Mouse (Mus musculus) heart, adult 2 months (tissue): ENCODE results near the gene Itgam. TPM values are rescaled to one million over a fixed set of nuclear protein-coding genes. Genes with fewer than 3 reads are reported as not detected.

Source experiments
- DNase-seq, 2 experiments: peaks; one replicate each; pipeline ENCODE4 v3.0.0; 2021
- H3K27ac ChIP-seq: fragments of 200-600 bp; 2 replicates; pipeline ENCODE4 v1.8.1; 2022
- H3K27me3 ChIP-seq: fragments of 200-500 bp; 2 replicates; pipeline ENCODE4 v1.6.1; 2012; ENCODE audit warnings: mild to moderate bottlenecking, low read length, inconsistent platforms, mixed read lengths; ENCODE audit not compliant: control insufficient read depth, insufficient read depth
- H3K36me3 ChIP-seq: fragments of 200-500 bp; 2 replicates; pipeline ENCODE4 v1.6.1; 2012; ENCODE audit warnings: low read length, inconsistent platforms; ENCODE audit not compliant: control insufficient read depth, insufficient read depth
- H3K4me1 ChIP-seq: fragments of 200-500 bp; 2 replicates; pipeline ENCODE4 v1.6.1; 2011; ENCODE audit warnings: low read length; ENCODE audit not compliant: control insufficient read depth, insufficient read depth
- H3K4me3 ChIP-seq: fragments of 200-600 bp; 2 replicates; pipeline ENCODE4 v1.8.1; 2022
- H3K79me2 ChIP-seq: fragments of 200-500 bp; replicated peaks from 2 replicates; pipeline ENCODE4 v1.6.1; 2012; ENCODE audit warnings: mild to moderate bottlenecking, inconsistent platforms, low read length, moderate library complexity, mixed read lengths; ENCODE audit not compliant: control insufficient read depth, insufficient read depth
- H3K9ac ChIP-seq: fragments of 200-500 bp; 2 replicates; pipeline ENCODE4 v1.6.1; 2012; ENCODE audit warnings: low read depth, mild to moderate bottlenecking, control low read depth, inconsistent platforms, low read length, mixed read lengths
- CTCF ChIP-seq: fragments of 200-600 bp; IDR thresholded peaks from 2 replicates; pipeline ENCODE4 v1.8.1; 2022; ENCODE audit warnings: antibody characterized with exemption, mild to moderate bottlenecking, moderate library complexity
- EP300 ChIP-seq: fragments of 200-500 bp; IDR thresholded peaks from 2 replicates; pipeline ENCODE4 v1.6.1; 2011; ENCODE audit warnings: low read depth, low read length, control low read depth; ENCODE audit not compliant: insufficient read depth
- POLR2A ChIP-seq: fragments of 200-500 bp; IDR thresholded peaks from 2 replicates; pipeline ENCODE4 v1.6.1; 2011; ENCODE audit warnings: mild to moderate bottlenecking, low read depth, low read length, control low read depth; ENCODE audit not compliant: insufficient read depth
- WGBS: fragments of 180-500 bp; shearing (Covaris S2); methylation state at CpG from one replicate; pipeline ENCODE4 v1.1.7; 2018; 5-methylcytosine and 5-hydroxymethylcytosine counted together
- intact Hi-C: fragments of 180-260 bp; cut with DNase I; formaldehyde crosslinking; loops from one replicate; pipeline ENCODE4 v1.15.1; 2025
- polyA plus RNA-seq: library from polyadenylated mRNA; depleted of rRNA; stranded (reverse); fragments of >200 nt; gene quantifications from 2 replicates; pipeline ENCODE4 v1.2.3, GENCODE M21; 2012
- total RNA-seq, 2 experiments: library from RNA; stranded (reverse); gene quantifications; 2 replicates each; pipeline ENCODE4 v1.2.3; 2021

Gene Itgam
- total and polyA plus RNA-seq, 3 experiments: 6.7 to 7.6 (median 7.0) TPM

DNA sequence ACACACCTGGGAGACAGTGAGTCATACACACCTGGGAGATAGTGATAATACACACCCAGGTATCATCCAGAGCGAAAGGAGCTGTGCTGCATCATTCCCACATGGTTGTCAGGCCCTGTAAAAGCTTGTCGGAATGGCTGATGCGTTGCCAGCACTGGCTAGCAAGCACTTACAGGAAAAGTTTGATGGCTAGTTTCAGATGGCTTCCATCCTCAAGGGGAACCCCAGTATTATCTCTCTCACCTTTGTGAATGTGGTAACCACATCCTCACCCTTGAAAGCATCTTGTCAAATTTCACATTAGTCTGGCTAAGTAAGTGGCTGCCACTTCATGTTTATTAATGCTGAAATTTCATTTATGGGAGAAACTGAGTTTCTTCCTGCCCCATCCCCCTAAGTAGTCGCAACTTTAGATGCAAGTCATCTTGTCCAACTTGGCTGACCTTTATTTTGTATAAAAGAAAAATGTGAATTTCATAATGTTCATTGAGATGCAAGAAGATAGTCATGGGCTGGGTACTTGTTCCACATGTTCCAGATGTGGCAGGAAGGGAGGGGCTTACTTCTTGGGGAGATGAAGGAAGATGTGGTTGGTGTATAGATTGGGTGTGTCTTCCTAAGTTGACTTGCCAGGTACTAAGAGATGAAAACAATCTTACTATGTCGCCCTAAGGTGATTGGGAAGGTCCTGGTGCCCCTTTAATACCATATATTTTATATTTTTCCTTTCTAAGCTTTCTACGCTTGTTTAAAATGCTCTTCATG lies 57.5 kb downstream of the Itgam start:
- H3K4me1 ChIP-seq: no peaks in the 10 kb centered on the region
- intact Hi-C loops: no loop called here
- H3K9ac ChIP-seq: no peak overlapping the region
- WGBS: 80% methylated on average over 6 of the region's 6 CpGs
- H3K27ac ChIP-seq: no peak overlapping the region
- no peak overlapping the region for H3K4me3 ChIP-seq
- no peaks in the 10 kb centered on the region for H3K27me3 ChIP-seq
- no peak for DNase-seq
- no peaks in the 10 kb centered on the region for H3K79me2 ChIP-seq
- no peak for TF ChIP-seq EP300
- no peak for TF ChIP-seq POLR2A
- no peak for TF ChIP-seq CTCF
- no peaks in the 10 kb centered on the region for H3K36me3 ChIP-seq

DNA sequence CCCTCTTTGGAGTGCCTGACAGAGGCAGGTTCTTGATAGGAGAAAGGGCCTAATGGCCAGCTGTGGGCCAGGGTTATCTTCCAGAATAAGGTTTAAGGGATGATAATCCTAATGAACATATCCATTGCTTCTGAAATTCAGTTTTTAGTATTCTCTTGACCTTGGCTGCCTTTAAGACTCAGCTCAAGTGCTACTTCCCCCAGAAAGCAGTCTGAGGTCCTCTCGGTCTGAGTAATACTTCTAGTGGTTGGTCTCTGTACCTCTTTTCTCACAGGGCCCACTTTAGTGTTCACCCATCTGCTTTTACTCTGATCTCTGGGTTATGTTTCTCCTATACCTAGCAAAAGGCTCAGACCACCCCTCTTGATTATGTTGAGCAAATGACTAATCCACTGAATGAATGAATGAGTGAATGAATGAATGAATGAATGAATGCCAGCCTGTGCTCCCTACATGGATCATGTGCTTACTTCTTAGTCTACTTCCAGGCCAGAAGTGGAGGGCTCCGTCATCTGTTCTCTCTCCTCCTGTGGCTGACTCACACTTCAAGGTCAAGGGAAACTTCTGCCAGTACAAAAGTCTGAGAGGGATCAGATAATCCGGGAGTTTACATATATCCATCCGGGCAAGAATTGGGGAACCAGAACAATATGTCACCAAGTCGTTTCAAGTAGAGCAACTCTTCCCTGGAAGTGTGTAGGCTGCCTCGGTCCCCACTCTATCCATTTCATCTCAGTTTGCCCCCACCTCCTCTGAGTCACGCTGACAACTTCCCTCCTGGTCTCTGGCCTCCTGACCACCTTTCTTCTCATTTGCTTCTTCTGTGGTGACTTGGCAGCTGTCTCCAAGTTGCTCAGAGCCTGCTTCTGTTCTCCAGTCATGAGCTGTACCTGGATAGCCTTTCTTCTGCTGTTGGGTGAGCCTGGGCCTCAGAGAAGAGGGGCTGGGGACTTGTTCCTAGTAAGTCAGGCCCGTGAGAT lies 66.6 kb downstream of the Itgam start, which contains the start of gene Itgax:
Gene Itgax, plus strand, starts transcription at position 807 of the 980 bp plus-strand sequence.
- no peak within 1 kb of the TSS for H3K27ac ChIP-seq
- H3K9ac ChIP-seq: no peak within 1 kb of the TSS
- DNase-seq: no peak
- H3K36me3 ChIP-seq: peaks cover 3% of the 10 kb centered on the region; the same call in 1 of the 2 replicates
- no peaks in the 10 kb centered on the region for H3K27me3 ChIP-seq
- no peaks in the 10 kb centered on the region for H3K79me2 ChIP-seq
- TF ChIP-seq CTCF (no peak), POLR2A (no peak), EP300 (no peak)
- 51% methylated on average over 8 of the region's 8 CpGs for WGBS
- H3K4me1 ChIP-seq: peaks cover 2% of the 10 kb centered on the region
- intact Hi-C loops: no loop called here
- H3K4me3 ChIP-seq: no peak within 1 kb of the TSS

DNA sequence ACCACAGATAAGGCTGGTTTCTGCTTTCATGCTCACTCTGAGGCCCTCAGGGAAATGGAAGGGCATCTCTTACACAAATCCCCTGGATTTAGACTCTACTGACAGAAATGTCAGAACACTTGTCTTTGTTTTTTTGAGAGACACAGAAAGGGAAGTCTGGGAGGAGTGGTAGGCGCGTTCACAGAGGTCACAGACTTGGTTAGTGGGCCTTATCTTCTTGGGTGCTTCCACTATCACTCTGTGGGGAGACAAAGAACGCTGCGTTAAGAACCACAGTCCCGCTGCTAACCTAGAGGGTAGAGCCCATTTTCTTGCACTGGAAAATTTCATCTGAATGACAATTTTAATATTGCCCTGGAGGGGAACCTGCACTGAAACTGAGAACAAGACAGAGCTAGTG lies 69.7 kb downstream of the Itgam start:
- WGBS: 64% methylated on average over 5 of the region's 5 CpGs
- Histone ChIP-seq H3K36me3 (peaks cover 3% of the 10 kb centered on the region; the same call in 1 of the 2 replicates), H3K9ac (no peak overlapping the region), H3K79me2 (no peaks in the 10 kb centered on the region), H3K4me1 (peaks cover 2% of the 10 kb centered on the region), H3K27ac (no peak overlapping the region), H3K4me3 (no peak overlapping the region), H3K27me3 (no peaks in the 10 kb centered on the region)
- no peak for DNase-seq
- no peak for TF ChIP-seq EP300
- intact Hi-C loops: no loop called here

DNA sequence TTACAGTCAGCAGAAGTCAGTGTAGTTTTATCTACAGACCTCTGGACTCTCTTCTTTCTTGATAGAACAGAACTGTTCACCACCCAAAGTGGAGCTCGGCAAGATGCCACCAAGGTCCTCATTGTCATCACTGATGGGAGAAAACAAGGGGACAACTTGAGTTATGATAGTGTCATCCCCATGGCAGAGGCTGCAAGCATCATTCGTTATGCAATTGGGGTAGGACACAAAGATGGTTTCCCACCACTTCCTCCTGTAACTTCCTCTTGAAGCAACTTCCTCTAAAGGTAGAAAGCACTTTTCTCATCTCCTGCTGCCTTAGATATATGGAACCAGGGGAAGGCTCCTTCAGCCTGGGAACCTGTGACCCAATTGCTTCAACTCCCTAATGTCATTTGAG lies 71.2 kb downstream of the Itgam start:
- TF ChIP-seq POLR2A (no peak), EP300 (no peak), CTCF (no peak)
- Histone ChIP-seq H3K36me3 (no peaks in the 10 kb centered on the region), H3K9ac (no peak overlapping the region), H3K27ac (no peak overlapping the region), H3K4me1 (no peaks in the 10 kb centered on the region; the same call in 1 of the 2 replicates), H3K79me2 (no peaks in the 10 kb centered on the region), H3K27me3 (no peaks in the 10 kb centered on the region), H3K4me3 (no peak overlapping the region)
- intact Hi-C loops: no loop called here
- no peak for DNase-seq
- 60% methylated on average over 2 of the region's 2 CpGs for WGBS

DNA sequence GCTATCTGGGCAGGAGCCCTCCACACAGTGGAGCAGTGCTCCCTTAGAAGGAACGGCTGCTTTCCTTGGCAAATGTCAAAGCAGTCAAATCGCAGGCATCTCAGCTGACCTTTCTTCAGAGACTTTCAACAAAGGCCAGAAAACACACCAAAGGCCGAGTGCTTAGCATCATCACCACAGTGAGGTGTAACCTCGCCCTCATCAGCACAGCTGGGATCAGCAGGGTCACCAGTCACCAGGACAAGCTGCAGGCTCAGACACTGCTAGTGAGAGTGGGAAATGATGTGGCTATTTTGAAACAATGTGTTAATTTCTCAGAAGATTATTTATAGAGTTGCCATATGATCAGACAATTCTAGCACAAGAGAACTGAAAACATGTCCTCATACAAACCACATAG lies 74.5 kb downstream of the Itgam start:
- 51% methylated on average over 4 of the region's 4 CpGs for WGBS
- no peaks in the 10 kb centered on the region for H3K27me3 ChIP-seq
- intact Hi-C loops: no loop called here

DNA sequence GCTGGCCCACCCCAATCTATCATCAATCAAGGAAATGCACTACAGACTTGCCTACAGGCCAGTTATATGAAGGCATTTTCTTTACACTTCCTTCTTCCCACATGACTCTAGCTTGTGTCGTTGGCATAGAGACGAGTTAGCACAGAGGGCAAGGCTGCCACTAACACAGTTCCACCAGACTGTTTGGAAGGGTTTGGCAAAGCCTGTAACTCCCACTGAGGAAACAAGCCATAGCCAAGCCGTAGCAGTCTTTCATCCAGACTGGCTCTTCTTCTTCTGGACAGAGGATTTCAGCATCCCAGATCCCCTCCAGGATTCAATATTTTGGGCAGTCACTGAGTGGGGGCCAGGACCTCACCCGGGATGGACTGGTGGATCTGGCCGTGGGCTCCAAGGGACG lies 77.2 kb downstream of the Itgam start:
- Histone ChIP-seq H3K27me3 (no peaks in the 10 kb centered on the region), H3K36me3 (no peaks in the 10 kb centered on the region), H3K79me2 (no peaks in the 10 kb centered on the region), H3K9ac (no peak overlapping the region), H3K27ac (no peak overlapping the region), H3K4me1 (no peaks in the 10 kb centered on the region), H3K4me3 (no peak overlapping the region)
- 85% methylated on average over 6 of the region's 6 CpGs for WGBS
- TF ChIP-seq EP300 (no peak), POLR2A (no peak), CTCF (no peak)
- no peak for DNase-seq
- intact Hi-C loops: no loop called here

More for the DNA sequence above, 74.5 kb downstream of the Itgam start:
- DNase-seq: no peak
- Histone ChIP-seq H3K27ac (no peak overlapping the region), H3K9ac (no peak overlapping the region), H3K4me1 (no peaks in the 10 kb centered on the region), H3K4me3 (no peak overlapping the region), H3K36me3 (no peaks in the 10 kb centered on the region), H3K79me2 (no peaks in the 10 kb centered on the region)
- no peak for TF ChIP-seq POLR2A
